Mouse (Mus musculus): ENCODE data around the gene Gm21976. TPM values are rescaled to one million over a fixed set of nuclear protein-coding genes. Genes with fewer than 3 reads are reported as not detected.

The Gm21976 gene
- total RNA-seq, 2 experiments from 2014 or later, result not detected

- intact Hi-C loops (cut with DNase I), result no loop called here
- DNase-seq, result no peak
Measured at GRCm38 (mm10) chr13:98296072-98296471, 16.4 kb downstream of the Gm21976 start.

GRCm38 (mm10) chr13:98297883-98298482 lies 18.3 kb downstream of the Gm21976 start:
- intact Hi-C loops (cut with DNase I), result no loop called here
- no peak for DNase-seq

GRCm38 (mm10) chr13:98298833-98299758 lies 19.4 kb downstream of the Gm21976 start:
- intact Hi-C loops (cut with DNase I), result no loop called here
- DNase-seq, result peak; percentile 83

GRCm38 (mm10) chr13:98305257-98305656 lies 25.6 kb downstream of the Gm21976 start:
- DNase-seq, result no peak
- intact Hi-C loops (cut with DNase I), result no loop called here

GRCm38 (mm10) chr13:98306393-98306792 lies 26.7 kb downstream of the Gm21976 start:
- no peak for DNase-seq
- intact Hi-C loops (cut with DNase I), result no loop called here

- intact Hi-C loops (cut with DNase I), result no loop called here
- DNase-seq, result no peak
Measured at GRCm38 (mm10) chr13:98306852-98307475, 27.3 kb downstream of the Gm21976 start.

GRCm38 (mm10) chr13:98308004-98308403 lies 28.3 kb downstream of the Gm21976 start:
- intact Hi-C loops (cut with DNase I), result no loop called here
- DNase-seq, result no peak

- no peak for DNase-seq
- intact Hi-C loops (cut with DNase I), result no loop called here
Measured at GRCm38 (mm10) chr13:98308724-98309123, 29.0 kb downstream of the Gm21976 start.

GRCm38 (mm10) chr13:98311597-98311996 lies 31.9 kb downstream of the Gm21976 start:
- no peak for DNase-seq
- intact Hi-C loops (cut with DNase I), result no loop called here

- intact Hi-C loops (cut with DNase I), result no loop called here
- no peak for DNase-seq
Measured at GRCm38 (mm10) chr13:98313631-98314030, 33.9 kb downstream of the Gm21976 start.

- no peak for DNase-seq
- intact Hi-C loops (cut with DNase I), result no loop called here
Measured at GRCm38 (mm10) chr13:98315124-98315523, 35.4 kb downstream of the Gm21976 start.

GRCm38 (mm10) chr13:98316140-98316479 lies 36.4 kb downstream of the Gm21976 start:
- intact Hi-C loops (cut with DNase I), result no loop called here
- no peak for DNase-seq

- intact Hi-C loops (cut with DNase I), result no loop called here
- DNase-seq, result peak; percentile 95
Measured at GRCm38 (mm10) chr13:98316480-98317245, 37.0 kb downstream of the Gm21976 start, which contains the start of gene Btf3. TSS of gene Btf3 (minus strand) at chr13:98317006.

- DNase-seq, result no peak
- intact Hi-C loops (cut with DNase I), result no loop called here
Measured at GRCm38 (mm10) chr13:98317246-98317677, 37.6 kb downstream of the Gm21976 start.

GRCm38 (mm10) chr13:98317911-98318310 lies 38.2 kb downstream of the Gm21976 start:
- no peak for DNase-seq
- intact Hi-C loops (cut with DNase I), result no loop called here

- no peak for DNase-seq
- intact Hi-C loops (cut with DNase I), result no loop called here
Measured at GRCm38 (mm10) chr13:98325034-98325433, 45.3 kb downstream of the Gm21976 start.

- intact Hi-C loops (cut with DNase I), result no loop called here
- peak; percentile 13 for DNase-seq
Measured at GRCm38 (mm10) chr13:98332106-98332505, 52.4 kb downstream of the Gm21976 start.

- DNase-seq, result no peak
- intact Hi-C loops (cut with DNase I), result no loop called here
Measured at GRCm38 (mm10) chr13:98336205-98336604, 56.5 kb downstream of the Gm21976 start.

GRCm38 (mm10) chr13:98340506-98340905 lies 60.8 kb downstream of the Gm21976 start:
- intact Hi-C loops (cut with DNase I), result no loop called here

GRCm38 (mm10) chr13:98349491-98349890 lies 69.8 kb downstream of the Gm21976 start:
- no peak for DNase-seq
- intact Hi-C loops (cut with DNase I), result no loop called here

More at GRCm38 (mm10) chr13:98340506-98340905, 60.8 kb downstream of the Gm21976 start:
- DNase-seq, result no peak

GRCm38 (mm10) chr13:98351527-98351926 lies 71.8 kb downstream of the Gm21976 start:
- intact Hi-C loops (cut with DNase I), result loop anchor here (5.0 kb wide), 1 partner anchor 236 kb away; no protein-coding TSS in a partner anchor
- peak; percentile 61 for DNase-seq
